Mouse (Mus musculus): ENCODE data around the gene Trabd2b.

- TF ChIP-seq POLR2A (IDR thresholded peaks at IDR 0.05; ENCODE audit: borderline replicate concordance, low read depth, low read length) (no peak), CTCF (IDR thresholded peaks at IDR 0.05; ENCODE audit: low read depth, low read length) (no peak)
These were observed 32.2 kb downstream of the Trabd2b start for GRCm38 (mm10) chr4:114438764-114439163.
